Comparison of ENCODE assay signal across 8 mouse cellular contexts in the genomic region with DNA sequence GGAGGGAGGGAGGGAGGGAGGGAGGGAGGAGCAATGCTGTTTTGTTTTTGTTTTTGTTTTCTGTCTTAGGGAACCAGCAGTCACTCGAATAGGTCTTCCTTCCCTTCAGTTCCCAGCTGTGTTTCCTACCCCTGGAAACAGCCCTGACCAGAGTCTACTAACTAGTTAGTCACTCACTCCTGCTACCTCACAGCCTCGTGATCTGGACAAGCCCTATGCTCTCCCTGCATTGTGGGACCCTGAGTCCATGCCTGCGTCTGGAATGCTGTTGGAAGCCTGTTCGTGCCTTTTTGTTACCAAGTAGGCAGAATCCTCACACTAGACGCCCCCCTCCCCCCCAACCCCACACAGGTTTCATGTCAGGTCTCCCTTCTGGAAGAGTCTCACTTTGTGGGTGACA. TPM values are rescaled to one million over a fixed set of nuclear protein-coding genes. Genes with fewer than 3 reads are reported as not detected.
DNase-seq lines count a peak whose midpoint lies in the region; ATAC-seq and TF ChIP-seq lines count a peak whose summit lies in the region.

No protein-coding gene starts in this region.

- WGBS in heart, embryonic 14.5 days: 39% methylated on average over 5 of the region's 5 CpGs
- 55% methylated on average over 5 of the region's 5 CpGs for WGBS in lung, postnatal 0 days
- 46% methylated on average over 5 of the region's 5 CpGs for WGBS in embryonic facial prominence, embryonic 15.5 days

- 0 out of 2 replicates have a peak overlapping the region, but pooled peaks have one; percentile 17 for H3K9ac ChIP-seq in heart, embryonic 14.5 days (ENCODE audit: low read length)
- no peak overlapping the region for H3K9ac ChIP-seq in lung, postnatal 0 days (replicated peaks; ENCODE audit: low read depth)
- no peak overlapping the region for H3K9ac ChIP-seq in embryonic facial prominence, embryonic 15.5 days

- H3K27ac ChIP-seq in heart, embryonic 14.5 days (replicated peaks in 1 of 2; ENCODE audit: control insufficient read depth in 1 of 2, insufficient read depth in 1 of 2, low read depth in 2 of 2, low read length in 2 of 2): no peak overlapping the region; a peak in 1 of 4 replicates
- peak overlapping the region; percentile 54; the same call in 1 of the 2 replicates for H3K27ac ChIP-seq in lung, postnatal 0 days (ENCODE audit: low read length)
- H3K27ac ChIP-seq in embryonic facial prominence, embryonic 15.5 days (replicated peaks): peak overlapping the region; percentile 8; the same call in 1 of the 2 replicates

- no peak for TF ChIP-seq POLR2A in myocyte (IDR thresholded peaks at IDR 0.05; ENCODE audit: insufficient read length, low read depth)

- no peak for ATAC-seq in heart, embryonic 14.5 days (ENCODE audit: insufficient number of reproducible peaks, insufficient read depth, low FRiP score, low read depth)
- no peak for ATAC-seq in lung, postnatal 0 days
- no peak for ATAC-seq in embryonic facial prominence, embryonic 15.5 days (ENCODE audit: insufficient number of reproducible peaks, low FRiP score, low TSS enrichment, low read depth)

- H3K9me3 ChIP-seq in heart, embryonic 14.5 days (ENCODE audit: control insufficient read depth, low read length): no peaks in the 10 kb centered on the region
- H3K9me3 ChIP-seq in lung, postnatal 0 days (ENCODE audit: low read length): no peaks in the 10 kb centered on the region
- H3K9me3 ChIP-seq in embryonic facial prominence, embryonic 15.5 days (replicated peaks): no peaks in the 10 kb centered on the region

- intact Hi-C loops in heart, postnatal 14 days (cut with DNase I): no loop called here

- H3K27me3 ChIP-seq in heart, embryonic 14.5 days (ENCODE audit: control insufficient read depth, insufficient read depth, low read length): no peaks in the 10 kb centered on the region
- H3K27me3 ChIP-seq in lung, postnatal 0 days (replicated peaks; ENCODE audit: insufficient read depth, low read length): no peaks in the 10 kb centered on the region
- no peaks in the 10 kb centered on the region for H3K27me3 ChIP-seq in embryonic facial prominence, embryonic 15.5 days
- H3K27me3 ChIP-seq in myocyte (ENCODE audit: control insufficient read depth, insufficient read depth, insufficient read length): no peaks in the 10 kb centered on the region

- H3K36me3 ChIP-seq in heart, embryonic 14.5 days (ENCODE audit: control insufficient read depth, insufficient read depth, low read length): peaks cover 3% of the 10 kb centered on the region; the same call in 1 of the 2 replicates
- H3K36me3 ChIP-seq in lung, postnatal 0 days (ENCODE audit: insufficient read depth, low read length): no peaks in the 10 kb centered on the region; the same call in none of the 2 replicates
- H3K36me3 ChIP-seq in embryonic facial prominence, embryonic 15.5 days: no peaks in the 10 kb centered on the region
- no peaks in the 10 kb centered on the region for H3K36me3 ChIP-seq in myocyte (ENCODE audit: control insufficient read depth, insufficient read depth)

- peaks cover 94% of the 10 kb centered on the region for H3K79me2 ChIP-seq in myocyte (ENCODE audit: control insufficient read depth, insufficient read depth)

- H3ac ChIP-seq in myocyte (ENCODE audit: control insufficient read depth, insufficient read length): no peak overlapping the region

- no peak for TF ChIP-seq CTCF in lung, postnatal 0 days (IDR thresholded peaks at IDR 0.05)

- no peak for TF ChIP-seq EP300 in lung, postnatal 0 days (IDR thresholded peaks at IDR 0.05)

- peaks cover 75 to 98% of the 10 kb centered on the region in 2 experiments for H3K4me1 ChIP-seq in heart, embryonic 14.5 days (ENCODE audit: control insufficient read depth in 2 of 2, insufficient read depth in 2 of 2, low read length in 2 of 2)
- peaks cover 43% of the 10 kb centered on the region for H3K4me1 ChIP-seq in lung, postnatal 0 days (ENCODE audit: insufficient read depth, low read depth, low read length)
- H3K4me1 ChIP-seq in embryonic facial prominence, embryonic 15.5 days: peaks cover 97% of the 10 kb centered on the region

- DNase-seq in heart, postnatal 14 days: no peak
- DNase-seq in lung, postnatal 0 days (ENCODE audit: low spot score): no peak
- DNase-seq in lung, postnatal 36 days: no peak
- no peak for DNase-seq in cerebellum, postnatal 4 days (ENCODE audit: low spot score in 2 of 2)
- no peak for DNase-seq in adrenal gland, postnatal 10 days

- no peak overlapping the region for H3K4me2 ChIP-seq in heart, embryonic 14.5 days (ENCODE audit: low read length)
- H3K4me2 ChIP-seq in lung, postnatal 0 days (replicated peaks; ENCODE audit: low read depth, low read length): no peak overlapping the region
- H3K4me2 ChIP-seq in embryonic facial prominence, embryonic 15.5 days (replicated peaks): no peak overlapping the region
- peak overlapping the region; percentile 68 for H3K4me2 ChIP-seq in myocyte (ENCODE audit: low read depth)

- no peak overlapping the region for H3K4me3 ChIP-seq in heart, embryonic 14.5 days (ENCODE audit: control insufficient read depth in 1 of 2, insufficient read depth in 1 of 2, low read depth in 1 of 2, low read length in 2 of 2)
- H3K4me3 ChIP-seq in lung, postnatal 0 days (ENCODE audit: low read depth, low read length): no peak overlapping the region
- H3K4me3 ChIP-seq in embryonic facial prominence, embryonic 15.5 days (replicated peaks): no peak overlapping the region
- no peak overlapping the region for H3K4me3 ChIP-seq in myocyte

TF ChIP-seq in myocyte, 11 proteins besides CTCF, POLR2A, EP300 and RAD21:
- no peak for TF ChIP-seq REST (IDR thresholded peaks at IDR 0.05; ENCODE audit: insufficient read depth, insufficient read length)
- no peak for TF ChIP-seq CEBPB (IDR thresholded peaks at IDR 0.05; ENCODE audit: insufficient read depth, poor library complexity, severe bottlenecking)
- TF ChIP-seq SRF (IDR thresholded peaks at IDR 0.05; ENCODE audit: control insufficient read depth, insufficient read length, low read depth): no peak
- TF ChIP-seq USF1 (IDR thresholded peaks at IDR 0.05; ENCODE audit: low read depth): no peak
- TF ChIP-seq E2F4 (IDR thresholded peaks at IDR 0.05; ENCODE audit: insufficient read depth): no peak
- TF ChIP-seq MYOG (IDR thresholded peaks at IDR 0.05; ENCODE audit: control insufficient read depth in 1 of 3, insufficient read depth in 1 of 3, insufficient read length in 2 of 3, low read depth in 2 of 3): no peak

RNA-seq across cellular contexts. Expression of a gene that starts 15.0 kb away (rescaled TPM):
- polyA plus RNA-seq in heart, embryonic 14.5 days (2014; fragmentation: Nextera tagmentation; extraction: Ambion mirVana): 27.7 and 31.3 TPM in 2 replicates
- 10 to 100 TPM; 53.9 to 59.4 TPM for total RNA-seq in heart, postnatal 14 days (2021)
- 18.0 and 20.2 TPM in 2 replicates for polyA plus RNA-seq in lung, postnatal 0 days (2015; fragmentation: Nextera tagmentation; extraction: Ambion mirVana)
- 38.7 and 40.1 TPM in 2 replicates for polyA plus RNA-seq in embryonic facial prominence, embryonic 15.5 days (2015; fragmentation: Nextera tagmentation; extraction: Ambion mirVana)
- 34.5 TPM for polyA plus RNA-seq in myocyte (2012; fragmentation: generic; extraction: Trizol)
- 10 to 100 TPM; 63.8 to 73.3 TPM for total RNA-seq in adrenal gland, postnatal 10 days (2021)

Comparison
In these comparisons a context has a peak if more than half of its experiments do, and no peak if none do; other contexts are left out.
1. H3K27ac ChIP-seq: peak in lung, postnatal 0 days (single experiment) and embryonic facial prominence, embryonic 15.5 days (single experiment); none in heart, embryonic 14.5 days (0 of 2).